Mouse (Mus musculus): ENCODE measurements around the gene Znrf1. TPM values are rescaled to one million over a fixed set of nuclear protein-coding genes. Genes with fewer than 3 reads are reported as not detected.

Gene Znrf1
- polyA plus RNA-seq (2014; fragmentation: Illumina TruSeq; extraction: RNeasy Lipid Tissue Mini Kit (QIAGEN cat#74804); ENCODE audit: insufficient read depth, low read depth, low replicate concordance), result 34.9 TPM

GRCm38 (mm10) chr8:111536031-111536977, at the start of gene Znrf1:
Gene Znrf1 (plus strand): TSS chr8:111536097.

GRCm38 (mm10) chr8:111521713-111522429, 14.0 kb upstream of the Znrf1 start, which contains the start of gene Wdr59:
Gene Wdr59 (minus strand): TSS chr8:111522092.

GRCm38 (mm10) chr8:111630105-111630521, 94.2 kb downstream of the Znrf1 start, which contains the start of gene Ldhd:
Gene Ldhd (minus strand): TSS chr8:111630374.

GRCm38 (mm10) chr8:111643264-111644141, 107.6 kb downstream of the Znrf1 start, which contains the start of gene Zfp1:
Gene Zfp1 (plus strand): TSS chr8:111643401.

Other genes with a start within 250 kb of the Znrf1 start
- 9.6 TPM for gene Rfwd3, start 235.9 kb upstream of the Znrf1 start, polyA plus RNA-seq (2014; fragmentation: Illumina TruSeq; extraction: RNeasy Lipid Tissue Mini Kit (QIAGEN cat#74804); ENCODE audit: insufficient read depth, low read depth, low replicate concordance)
- 4.4 TPM for gene Mlkl, start 197.9 kb upstream of the Znrf1 start, polyA plus RNA-seq (2014; fragmentation: Illumina TruSeq; extraction: RNeasy Lipid Tissue Mini Kit (QIAGEN cat#74804); ENCODE audit: insufficient read depth, low read depth, low replicate concordance)
- gene Fa2h, start 142.3 kb upstream of the Znrf1 start, polyA plus RNA-seq (2014; fragmentation: Illumina TruSeq; extraction: RNeasy Lipid Tissue Mini Kit (QIAGEN cat#74804); ENCODE audit: insufficient read depth, low read depth, low replicate concordance), result not detected
- 4.1 TPM for gene Wdr59, start 14.0 kb upstream of the Znrf1 start, polyA plus RNA-seq (2014; fragmentation: Illumina TruSeq; extraction: RNeasy Lipid Tissue Mini Kit (QIAGEN cat#74804); ENCODE audit: insufficient read depth, low read depth, low replicate concordance)
- gene Ldhd, start 94.3 kb downstream of the Znrf1 start, polyA plus RNA-seq (2014; fragmentation: Illumina TruSeq; extraction: RNeasy Lipid Tissue Mini Kit (QIAGEN cat#74804); ENCODE audit: insufficient read depth, low read depth, low replicate concordance), result 4.4 TPM
- 6.9 TPM for gene Zfp1, start 107.3 kb downstream of the Znrf1 start, polyA plus RNA-seq (2014; fragmentation: Illumina TruSeq; extraction: RNeasy Lipid Tissue Mini Kit (QIAGEN cat#74804); ENCODE audit: insufficient read depth, low read depth, low replicate concordance)
- gene Ctrb1, start 154.9 kb downstream of the Znrf1 start, polyA plus RNA-seq (2014; fragmentation: Illumina TruSeq; extraction: RNeasy Lipid Tissue Mini Kit (QIAGEN cat#74804); ENCODE audit: insufficient read depth, low read depth, low replicate concordance), result not detected
- 18.0 TPM for gene Bcar1, start 207.7 kb downstream of the Znrf1 start, polyA plus RNA-seq (2014; fragmentation: Illumina TruSeq; extraction: RNeasy Lipid Tissue Mini Kit (QIAGEN cat#74804); ENCODE audit: insufficient read depth, low read depth, low replicate concordance)

Measured in lung, adult 10 weeks (tissue).